Mouse (Mus musculus) cerebellum, postnatal 10 days (tissue): Measurements from ENCODE around the gene Vpreb2.
"Not testable (repeated sequence)": the region's sequence is repeated elsewhere in the genome, so short reads cannot be mapped to it uniquely, and the experiment has no call there.

Experiments
- DNase-seq, 2 experiments: peaks; one replicate each; pipeline ENCODE4 v3.0.0; 2021; ENCODE audit warnings: mixed read lengths in 2 of 2

The Vpreb2 gene

DNA sequence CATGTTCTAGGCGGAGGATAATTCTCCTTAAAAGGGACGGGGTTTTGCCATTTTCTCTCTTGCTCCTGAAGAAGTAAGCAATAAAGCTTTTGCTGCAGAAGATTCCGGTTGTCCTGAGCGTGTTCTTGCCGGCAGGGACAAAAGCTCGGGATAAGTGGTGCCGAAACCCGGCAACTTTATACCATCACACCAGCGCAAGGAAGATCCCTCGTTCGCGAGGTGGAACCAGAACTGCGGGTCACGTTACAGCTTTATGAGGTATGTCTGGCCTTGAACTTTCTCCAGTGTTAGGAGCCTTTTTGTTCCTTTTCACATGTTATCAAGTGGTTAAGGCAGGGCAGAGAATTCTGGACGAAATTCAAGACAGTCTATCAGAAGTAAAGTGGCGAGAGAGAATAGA lies 12.1 kb downstream of the Vpreb2 start:
- not testable (repeated sequence) for DNase-seq

DNA sequence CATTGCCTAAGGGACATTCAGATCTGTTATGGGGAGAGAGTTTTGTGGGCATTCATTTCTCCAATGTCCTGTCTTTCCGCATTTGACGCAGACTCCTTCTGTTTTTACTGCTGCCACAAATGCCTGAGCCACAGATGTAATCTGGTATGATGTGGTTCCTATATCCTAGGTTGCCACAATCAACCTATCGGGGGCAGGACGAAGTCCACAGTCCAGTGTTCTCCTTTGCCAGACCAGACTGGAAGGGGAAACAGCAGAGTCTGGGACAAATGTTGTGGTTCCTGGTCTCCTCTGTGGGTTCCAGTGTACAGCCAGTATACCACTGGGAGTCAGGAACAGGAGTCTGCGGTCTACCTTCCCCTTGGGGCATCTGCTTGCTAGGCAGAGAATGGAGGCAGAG lies 19.4 kb downstream of the Vpreb2 start:
- no peak for DNase-seq

DNA sequence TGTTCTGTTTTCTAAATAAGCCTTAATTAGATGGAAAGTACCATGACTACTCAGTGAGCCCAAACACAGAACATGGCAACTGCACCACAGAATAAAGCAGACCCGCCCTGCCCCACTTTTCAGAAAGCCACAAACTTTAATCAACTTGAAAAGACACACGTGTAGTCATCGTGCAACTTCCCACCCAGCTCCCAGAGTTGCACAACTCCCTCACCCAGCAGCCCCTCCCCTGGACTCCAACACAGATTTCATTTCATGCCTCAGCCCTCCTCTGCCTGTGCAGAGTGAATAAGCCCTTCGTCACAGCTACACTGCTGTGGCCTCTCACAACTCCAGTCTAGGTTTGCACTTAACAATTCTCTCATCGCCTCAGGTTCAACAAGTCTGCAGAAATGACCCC lies 24.4 kb downstream of the Vpreb2 start:
- no peak for DNase-seq

DNA sequence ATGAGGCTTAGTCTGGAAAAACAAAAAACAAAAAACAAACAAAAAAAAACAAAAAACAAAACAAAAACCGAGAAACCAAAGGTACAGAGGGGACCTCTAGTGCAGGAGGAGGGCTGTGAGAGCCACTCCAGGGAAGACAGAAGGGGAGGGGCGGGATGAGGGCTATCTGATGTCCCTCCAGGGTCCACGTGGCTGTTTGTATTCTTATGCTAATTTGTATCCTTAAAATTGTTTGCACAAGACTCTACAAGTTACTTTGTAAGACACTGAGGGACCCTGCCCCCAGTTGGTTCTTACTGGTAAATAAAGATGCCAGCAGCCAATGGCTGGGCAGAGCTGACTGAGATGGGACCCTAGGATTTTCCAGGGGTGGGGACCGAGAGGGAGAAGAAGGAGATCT lies 26.9 kb downstream of the Vpreb2 start:
- DNase-seq = no peak

DNA sequence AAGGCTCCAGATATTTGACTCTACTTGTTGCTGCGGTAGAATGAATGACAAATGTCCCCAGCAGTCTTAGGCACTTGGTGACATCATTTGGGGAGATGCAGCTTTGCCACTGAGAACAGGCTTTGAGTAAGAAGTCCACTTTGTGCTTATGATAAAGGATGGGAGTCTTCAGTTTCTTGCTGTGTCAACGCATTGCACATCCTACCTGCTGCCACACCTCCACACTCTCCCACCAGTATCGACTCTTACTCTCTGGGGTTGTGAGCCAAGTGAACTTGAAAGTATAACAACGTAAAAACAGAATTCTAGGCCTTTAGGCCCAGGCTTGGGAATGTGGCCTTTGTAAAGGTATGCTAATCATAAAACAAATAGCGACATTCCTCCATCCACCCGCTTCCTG lies 30.9 kb downstream of the Vpreb2 start:
- DNase-seq = no peak

DNA sequence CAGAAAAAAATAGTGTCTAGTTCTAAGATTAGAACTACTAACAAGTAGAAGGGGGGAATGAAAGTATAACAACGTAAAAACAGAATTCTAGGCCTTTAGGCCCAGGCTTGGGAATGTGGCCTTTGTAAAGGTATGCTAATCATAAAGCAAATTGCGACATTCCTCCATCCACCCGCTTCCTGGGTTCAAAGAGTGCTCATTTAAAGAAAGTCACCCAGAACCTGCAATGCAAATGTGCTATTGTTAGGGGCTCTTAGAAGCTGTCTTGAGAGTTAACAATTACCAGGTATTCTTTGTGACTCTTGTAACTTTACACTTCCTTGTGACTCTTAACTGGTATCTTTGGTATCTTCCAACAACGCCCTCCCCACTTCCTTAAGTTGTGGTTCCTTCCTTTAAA lies 36.3 kb downstream of the Vpreb2 start:
- not testable (repeated sequence) for DNase-seq

DNA sequence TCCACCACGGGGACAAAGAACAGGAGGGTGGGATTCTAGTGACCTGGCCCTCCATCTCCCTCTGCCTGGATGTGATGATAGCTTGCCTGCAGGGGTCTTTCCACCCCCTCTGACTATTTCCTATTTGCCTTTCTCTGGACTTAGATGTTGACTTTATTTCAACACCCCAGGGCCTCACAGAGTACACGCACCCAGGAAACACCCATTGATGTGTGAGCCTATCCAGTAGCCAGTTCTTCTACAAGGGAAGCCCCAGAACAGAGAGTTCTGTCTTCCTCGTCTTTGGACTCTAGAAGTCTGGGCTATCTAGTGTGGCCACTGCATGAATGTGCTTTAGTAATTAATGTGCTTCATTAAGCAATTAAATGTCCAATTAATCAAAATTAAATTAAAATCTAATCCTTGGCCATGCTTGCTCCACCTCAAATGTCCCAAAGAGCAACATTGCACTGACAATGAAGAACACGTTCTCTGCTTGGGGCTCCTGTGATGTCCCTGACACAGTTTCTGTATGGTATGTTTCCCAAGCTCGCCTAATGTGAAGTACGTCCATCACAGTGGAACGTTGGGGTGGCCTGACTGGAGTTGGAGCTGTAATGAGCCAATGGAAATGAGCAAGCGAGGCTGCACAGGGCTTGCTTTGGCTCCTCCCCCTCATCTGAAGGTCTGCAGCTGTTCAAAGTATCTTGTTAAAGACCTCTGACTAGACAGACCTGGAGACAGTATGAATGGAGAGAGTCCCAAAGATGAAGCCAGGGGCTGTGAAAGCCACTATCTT lies 42.7 kb downstream of the Vpreb2 start:
- DNase-seq = no peak

DNA sequence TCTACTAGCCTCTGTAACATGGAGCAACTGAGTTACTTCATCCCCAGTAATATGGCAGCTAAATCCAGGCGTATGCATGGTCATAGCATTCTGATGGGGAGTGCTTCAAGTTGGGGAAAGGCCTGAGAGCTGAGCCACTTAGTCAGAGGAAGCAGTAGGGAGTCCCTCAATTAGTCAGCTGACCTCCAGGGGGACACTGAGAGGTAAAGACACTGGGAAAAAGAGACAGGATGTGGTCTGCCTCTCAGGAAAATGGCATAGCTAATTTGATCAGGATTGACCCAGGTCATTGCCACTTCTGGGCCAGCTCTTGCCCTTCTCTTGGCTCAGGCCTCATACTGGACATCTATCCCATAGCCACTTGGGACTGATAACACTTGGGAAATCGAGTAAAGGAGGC lies 47.1 kb downstream of the Vpreb2 start:
- no peak for DNase-seq
